Mouse (Mus musculus) regulatory T cell (primary cell): ENCODE data around the gene Pou3f3.

Experiments used
- in situ Hi-C: fragments of 300-600 bp; cut with MboI, MseI; formaldehyde crosslinking; loops from one replicate; pipeline ENCODE4 v1.15.1; 2025; ENCODE audit warnings: high pct_unique_total_duplicates

Pou3f3 gene

GRCm38 (mm10) chr1:42695578-42695915 lies at the start of gene Pou3f3:
Gene Pou3f3, plus strand, starts transcription at chr1:42695768.
- in situ Hi-C loops = loop anchor here (10.0 kb wide), 1 partner anchor 409 kb away; no protein-coding TSS in a partner anchor

GRCm38 (mm10) chr1:42648366-42648935 lies 47.1 kb upstream of the Pou3f3 start:
- in situ Hi-C loops = no loop called here

- in situ Hi-C loops = no loop called here
Observed at GRCm38 (mm10) chr1:42651461-42651860, 44.1 kb upstream of the Pou3f3 start.

GRCm38 (mm10) chr1:42667546-42667945 lies 28.0 kb upstream of the Pou3f3 start:
- in situ Hi-C loops = no loop called here

GRCm38 (mm10) chr1:42680673-42681072 lies 14.9 kb upstream of the Pou3f3 start:
- in situ Hi-C loops = no loop called here

- in situ Hi-C loops = no loop called here
Observed at GRCm38 (mm10) chr1:42681762-42682161, 13.8 kb upstream of the Pou3f3 start.

- in situ Hi-C loops = no loop called here
Observed at GRCm38 (mm10) chr1:42683861-42684260, 11.7 kb upstream of the Pou3f3 start.

- in situ Hi-C loops = no loop called here
Observed at GRCm38 (mm10) chr1:42684345-42684744, 11.2 kb upstream of the Pou3f3 start.

- in situ Hi-C loops = no loop called here
Observed at GRCm38 (mm10) chr1:42684783-42685182, 10.8 kb upstream of the Pou3f3 start.

GRCm38 (mm10) chr1:42685321-42685960 lies 10.1 kb upstream of the Pou3f3 start:
- in situ Hi-C loops = no loop called here

GRCm38 (mm10) chr1:42686194-42687131 lies 9.1 kb upstream of the Pou3f3 start:
- in situ Hi-C loops = no loop called here

GRCm38 (mm10) chr1:42687271-42687670 lies 8.3 kb upstream of the Pou3f3 start:
- in situ Hi-C loops = no loop called here

- in situ Hi-C loops = no loop called here
Observed at GRCm38 (mm10) chr1:42687756-42688540, 7.6 kb upstream of the Pou3f3 start.

GRCm38 (mm10) chr1:42688541-42689125 lies 6.9 kb upstream of the Pou3f3 start:
- in situ Hi-C loops = no loop called here

- in situ Hi-C loops = loop anchor here (10.0 kb wide), 1 partner anchor 415 kb away; no protein-coding TSS in a partner anchor
Observed at GRCm38 (mm10) chr1:42690024-42690575, 5.5 kb upstream of the Pou3f3 start.

GRCm38 (mm10) chr1:42691202-42692170 lies 4.1 kb upstream of the Pou3f3 start:
- in situ Hi-C loops = loop anchor here (10.0 kb wide), 1 partner anchor 413 kb away; no protein-coding TSS in a partner anchor

GRCm38 (mm10) chr1:42692221-42692620 lies 3.3 kb upstream of the Pou3f3 start:
- in situ Hi-C loops = loop anchor here (10.0 kb wide), 1 partner anchor 413 kb away; no protein-coding TSS in a partner anchor

GRCm38 (mm10) chr1:42693101-42693715 lies 2.4 kb upstream of the Pou3f3 start:
- in situ Hi-C loops = loop anchor here (10.0 kb wide), 1 partner anchor 412 kb away; no protein-coding TSS in a partner anchor

- in situ Hi-C loops = loop anchor here (10.0 kb wide), 1 partner anchor 411 kb away; no protein-coding TSS in a partner anchor
Observed at GRCm38 (mm10) chr1:42693852-42694251, 1.7 kb upstream of the Pou3f3 start.
